Mouse (Mus musculus): ENCODE results near the gene Cdh23. TPM values are rescaled to one million over a fixed set of nuclear protein-coding genes. Genes with fewer than 3 reads are reported as not detected.
A peak's percentile ranks its signal among the peaks of the same experiment; 100 is the strongest.

Gene Cdh23
- polyA plus RNA-seq, 1 experiment from 2014 or later, result 0.62 TPM

DNA sequence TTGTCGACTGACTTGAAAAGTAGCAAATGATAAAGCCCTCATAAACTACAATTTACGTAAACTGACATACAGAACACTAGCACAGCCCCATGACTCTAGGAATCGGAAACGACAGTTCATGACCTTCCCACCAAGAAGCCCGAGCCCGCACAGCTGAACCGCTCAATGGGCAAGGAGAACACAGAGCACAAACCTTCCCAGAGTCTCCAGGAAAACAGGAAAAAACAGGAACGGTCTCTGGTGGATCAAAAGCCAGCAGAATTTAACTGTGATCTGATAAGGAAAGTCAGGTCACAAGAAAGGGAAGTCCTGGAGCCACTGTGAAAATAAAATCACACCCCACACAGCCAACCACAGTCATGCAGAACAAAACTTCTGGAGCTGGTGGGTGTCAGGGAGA is 26.1 kb downstream of the Cdh23 start:
- no peaks in the 10 kb centered on the region for H3K27me3 ChIP-seq
- H3K9me3 ChIP-seq (replicated peaks), result no peaks in the 10 kb centered on the region
- no peak overlapping the region for H3K27ac ChIP-seq
- H3K9ac ChIP-seq, result no peak overlapping the region
- H3K4me1 ChIP-seq, result 0 out of 2 replicates have a peak, but pooled peaks cover 4% of the 10 kb centered on the region
- H3K4me2 ChIP-seq, result no peak overlapping the region
- no peaks in the 10 kb centered on the region for H3K36me3 ChIP-seq
- no peak for ATAC-seq (replicated peaks; ENCODE audit: low FRiP score)
- H3K4me3 ChIP-seq (replicated peaks), result no peak overlapping the region
- 40% methylated on average over 8 of the region's 8 CpGs for whole genome bisulfite sequencing

DNA sequence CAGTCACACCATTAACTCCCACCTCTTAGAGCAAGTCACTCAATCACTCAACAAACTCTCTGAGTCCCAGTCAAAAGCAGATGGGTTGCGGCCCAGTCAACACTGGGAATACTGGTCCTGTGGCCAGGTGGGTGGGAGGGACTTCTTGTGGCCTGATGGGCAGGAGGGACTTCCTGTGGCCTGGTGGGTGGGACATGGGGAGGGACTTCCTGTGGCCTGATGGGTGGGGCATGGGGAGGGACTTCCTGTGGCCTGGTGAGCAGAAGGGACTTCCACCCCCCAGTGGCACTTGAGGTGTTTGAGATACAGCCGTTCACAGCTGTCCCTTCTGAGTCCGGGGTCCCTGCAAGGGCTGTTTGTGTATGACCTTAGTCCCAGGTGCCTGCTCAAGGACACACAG is 27.7 kb downstream of the Cdh23 start:
- H3K4me2 ChIP-seq, result no peak overlapping the region
- no peak overlapping the region for H3K9ac ChIP-seq
- WGBS, result 85% methylated on average over 3 of the region's 3 CpGs
- H3K4me3 ChIP-seq (replicated peaks), result no peak overlapping the region
- no peaks in the 10 kb centered on the region for H3K27me3 ChIP-seq
- 0 out of 2 replicates have a peak, but pooled peaks cover 4% of the 10 kb centered on the region for H3K4me1 ChIP-seq
- no peaks in the 10 kb centered on the region for H3K9me3 ChIP-seq (replicated peaks)
- H3K27ac ChIP-seq, result no peak overlapping the region
- no peak for ATAC-seq (replicated peaks; ENCODE audit: low FRiP score)
- H3K36me3 ChIP-seq, result no peaks in the 10 kb centered on the region

DNA sequence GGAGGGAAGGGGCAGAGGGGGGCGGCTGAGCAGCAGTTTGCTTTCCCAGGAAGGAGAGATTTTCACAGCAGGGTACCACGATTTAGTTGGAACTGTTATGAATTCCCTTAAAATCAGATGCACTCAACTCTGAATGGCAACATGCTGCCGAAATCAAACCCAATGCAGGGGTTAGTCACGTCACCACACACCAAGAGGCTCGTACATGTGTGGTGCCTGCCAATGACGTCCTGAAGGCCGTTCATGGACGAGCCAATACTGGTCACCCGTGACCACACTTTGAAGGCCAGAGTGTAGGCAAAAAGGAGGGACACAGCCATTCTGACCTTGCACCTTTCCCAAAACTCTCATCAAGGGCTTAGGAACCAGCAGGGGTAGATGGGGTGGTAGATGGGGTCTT is 35.3 kb downstream of the Cdh23 start:
- no peak for ATAC-seq (replicated peaks; ENCODE audit: low FRiP score)
- Histone ChIP-seq H3K4me2 (no peak overlapping the region), H3K4me3 (replicated peaks) (no peak overlapping the region), H3K36me3 (no peaks in the 10 kb centered on the region), H3K4me1 (no peaks in the 10 kb centered on the region), H3K27me3 (no peaks in the 10 kb centered on the region), H3K9ac (no peak overlapping the region), H3K27ac (no peak overlapping the region), H3K9me3 (replicated peaks) (no peaks in the 10 kb centered on the region)
- WGBS, result 80% methylated on average over 9 of the region's 9 CpGs

DNA sequence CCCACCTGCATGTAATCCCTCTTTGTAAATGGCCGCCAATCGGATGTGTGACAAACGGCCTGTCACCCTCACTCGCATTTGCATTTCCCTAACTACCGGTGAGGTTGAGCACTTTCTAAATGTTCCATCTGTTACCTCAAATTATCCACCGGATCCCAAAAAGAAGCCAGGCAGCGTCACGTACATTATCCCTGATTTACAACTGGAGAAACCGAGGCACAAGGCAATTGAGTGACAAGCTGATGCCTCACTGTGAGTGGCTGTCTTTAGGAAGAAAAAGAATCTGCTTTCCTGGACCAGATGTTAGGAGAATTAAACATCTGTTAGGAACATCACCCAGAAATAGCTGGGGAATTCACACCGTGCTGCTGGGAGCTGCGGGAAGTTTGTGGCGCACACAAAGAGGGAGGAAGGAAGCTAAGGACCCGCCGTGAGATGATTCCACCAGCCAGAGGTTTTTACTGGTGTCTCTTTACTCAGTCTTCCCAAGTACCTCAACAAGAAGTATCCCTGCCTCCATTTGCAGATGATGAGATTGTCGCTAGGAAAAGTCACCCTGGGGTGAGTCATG is 36.8 kb downstream of the Cdh23 start:
- H3K4me2 ChIP-seq, result no peak overlapping the region
- H3K9ac ChIP-seq, result no peak overlapping the region
- H3K4me1 ChIP-seq, result no peaks in the 10 kb centered on the region
- H3K9me3 ChIP-seq (replicated peaks), result no peaks in the 10 kb centered on the region
- no peaks in the 10 kb centered on the region for H3K36me3 ChIP-seq
- WGBS, result 68% methylated on average over 15 of the region's 15 CpGs
- ATAC-seq (replicated peaks; ENCODE audit: low FRiP score), result no peak
- H3K27me3 ChIP-seq, result no peaks in the 10 kb centered on the region
- no peak overlapping the region for H3K4me3 ChIP-seq (replicated peaks)
- H3K27ac ChIP-seq, result no peak overlapping the region

DNA sequence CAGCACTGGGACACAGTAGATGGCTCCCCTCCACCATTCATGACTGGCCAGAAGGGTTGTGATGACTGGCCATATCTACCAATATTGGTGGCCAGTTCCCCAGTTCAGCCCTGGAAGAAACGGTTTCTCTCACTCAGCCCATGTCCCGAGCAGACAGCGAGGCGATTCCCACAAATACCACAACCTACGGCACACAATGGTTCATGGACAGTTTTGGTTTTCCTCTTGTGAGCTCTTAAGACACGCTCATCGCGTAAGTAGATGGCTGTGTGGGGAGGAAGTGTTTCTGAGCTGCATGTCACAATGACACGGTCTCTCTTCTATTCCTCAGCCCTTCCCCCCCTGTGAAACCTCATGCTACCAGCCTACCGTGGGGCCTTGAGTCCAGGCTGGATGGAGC is 38.1 kb downstream of the Cdh23 start:
- Histone ChIP-seq H3K4me1 (no peaks in the 10 kb centered on the region), H3K36me3 (no peaks in the 10 kb centered on the region), H3K9me3 (replicated peaks) (no peaks in the 10 kb centered on the region), H3K9ac (no peak overlapping the region), H3K4me2 (no peak overlapping the region), H3K27me3 (no peaks in the 10 kb centered on the region), H3K27ac (no peak overlapping the region), H3K4me3 (replicated peaks) (no peak overlapping the region)
- ATAC-seq (replicated peaks; ENCODE audit: low FRiP score), result no peak
- 88% methylated on average over 10 of the region's 10 CpGs for WGBS

DNA sequence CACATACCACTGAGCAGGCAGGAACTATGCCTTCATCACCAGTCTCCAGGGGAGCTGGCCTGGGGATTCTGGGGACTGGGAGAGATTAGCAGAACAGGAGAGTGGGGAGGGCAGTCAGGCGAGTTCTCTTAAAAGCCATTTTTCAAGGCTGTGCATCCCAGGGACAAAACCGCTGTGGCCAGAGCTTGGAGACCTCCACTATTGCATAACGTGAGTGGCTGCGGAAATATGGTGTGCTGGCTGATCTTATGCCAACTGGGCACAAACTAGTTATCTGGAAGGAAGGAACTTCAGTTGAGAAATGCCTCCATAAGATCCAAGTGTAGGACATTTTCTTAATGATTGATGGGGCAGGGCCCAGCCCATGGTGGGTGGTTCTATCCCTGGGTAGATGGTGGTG is 42.6 kb downstream of the Cdh23 start:
- no peaks in the 10 kb centered on the region for H3K9me3 ChIP-seq (replicated peaks)
- no peak overlapping the region for H3K4me3 ChIP-seq (replicated peaks)
- WGBS, result 75% methylated on average over 4 of the region's 4 CpGs
- no peaks in the 10 kb centered on the region for H3K4me1 ChIP-seq
- H3K4me2 ChIP-seq, result no peak overlapping the region
- no peak for ATAC-seq (replicated peaks; ENCODE audit: low FRiP score)
- no peaks in the 10 kb centered on the region for H3K27me3 ChIP-seq
- H3K9ac ChIP-seq, result no peak overlapping the region
- H3K27ac ChIP-seq, result no peak overlapping the region
- no peaks in the 10 kb centered on the region for H3K36me3 ChIP-seq

DNA sequence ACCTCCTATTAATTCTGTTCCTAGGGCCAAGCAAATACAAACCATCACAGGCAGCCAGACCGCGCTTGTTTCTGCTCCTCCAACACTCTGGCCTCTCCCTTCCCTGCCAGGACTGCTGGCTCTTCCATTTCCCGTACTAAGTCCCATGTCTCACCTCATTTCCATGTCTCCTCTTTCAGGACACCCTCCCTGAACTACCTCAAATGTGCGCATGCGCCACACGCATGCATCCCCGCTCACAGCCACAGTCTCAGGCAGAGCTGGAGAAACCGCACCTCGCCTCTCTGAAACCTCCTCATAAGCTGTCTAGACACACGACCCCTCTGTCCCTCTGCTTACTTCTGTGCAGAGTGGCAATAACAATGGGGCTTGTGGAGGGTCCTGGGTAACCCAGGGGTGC is 43.2 kb downstream of the Cdh23 start:
- Histone ChIP-seq H3K27me3 (no peaks in the 10 kb centered on the region), H3K4me1 (no peaks in the 10 kb centered on the region), H3K4me2 (no peak overlapping the region), H3K27ac (no peak overlapping the region), H3K9ac (no peak overlapping the region), H3K36me3 (no peaks in the 10 kb centered on the region), H3K4me3 (replicated peaks) (no peak overlapping the region), H3K9me3 (replicated peaks) (no peaks in the 10 kb centered on the region)
- WGBS, result 91% methylated on average over 10 of the region's 10 CpGs
- no peak for ATAC-seq (replicated peaks; ENCODE audit: low FRiP score)

DNA sequence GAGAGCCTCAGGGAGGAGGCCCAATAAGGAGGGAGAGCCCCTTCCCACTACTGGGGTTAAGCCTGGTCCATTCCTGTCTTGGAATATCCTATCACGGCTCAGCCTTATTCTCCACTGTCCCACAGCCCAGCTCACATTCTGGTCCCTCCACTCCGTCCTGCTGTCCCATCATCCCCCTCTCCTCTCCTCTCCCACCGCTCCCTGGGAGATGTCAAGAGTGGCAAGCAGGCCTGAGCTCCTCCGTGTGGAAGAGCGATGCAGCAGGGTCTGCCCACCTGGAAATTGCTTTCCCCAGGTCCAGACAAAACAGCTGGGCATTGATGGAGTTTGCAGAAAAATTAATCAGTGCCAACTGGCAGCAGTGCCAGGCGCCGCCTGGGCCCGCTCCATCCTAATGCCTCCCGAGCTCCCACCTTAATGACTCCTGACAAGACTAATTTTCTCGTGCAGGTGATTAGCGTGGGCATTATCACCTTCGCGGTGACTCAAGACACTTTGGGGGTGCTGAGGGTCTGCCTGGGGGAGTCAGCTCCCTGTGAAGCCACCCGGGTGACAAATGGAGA is 52.1 kb downstream of the Cdh23 start:
- H3K4me2 ChIP-seq, result no peak overlapping the region

DNA sequence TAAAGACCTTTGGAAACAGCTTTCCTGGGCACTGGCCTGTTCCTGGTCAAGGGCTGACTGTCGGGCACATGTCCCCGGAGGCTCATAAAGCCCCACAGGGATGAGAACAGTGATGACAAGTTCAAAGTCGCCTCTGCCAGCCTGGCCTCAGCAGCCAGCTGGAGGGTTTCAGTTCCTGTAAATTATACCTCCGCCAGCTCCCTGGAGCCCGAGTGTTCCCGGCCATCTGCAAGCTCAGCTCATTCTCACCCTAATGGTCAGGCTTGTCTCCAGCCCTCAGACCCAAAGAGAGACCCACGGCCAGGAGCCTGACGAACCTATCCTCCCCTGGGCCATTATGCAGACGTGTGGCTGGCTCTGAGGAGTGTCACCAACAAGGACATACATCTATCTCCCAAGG is 57.0 kb downstream of the Cdh23 start:
- no peak overlapping the region for H3K4me3 ChIP-seq (replicated peaks)
- H3K4me2 ChIP-seq, result no peak overlapping the region
- H3K9ac ChIP-seq, result no peak overlapping the region
- H3K27ac ChIP-seq, result no peak overlapping the region
- no peak for ATAC-seq (replicated peaks; ENCODE audit: low FRiP score)
- H3K36me3 ChIP-seq, result no peaks in the 10 kb centered on the region
- WGBS, result 35% methylated on average over 9 of the region's 9 CpGs
- peaks cover 14% of the 10 kb centered on the region for H3K4me1 ChIP-seq
- no peaks in the 10 kb centered on the region for H3K27me3 ChIP-seq
- no peaks in the 10 kb centered on the region for H3K9me3 ChIP-seq (replicated peaks)

More for the DNA sequence above, 52.1 kb downstream of the Cdh23 start:
- Histone ChIP-seq H3K27me3 (no peaks in the 10 kb centered on the region), H3K9me3 (replicated peaks) (no peaks in the 10 kb centered on the region), H3K9ac (no peak overlapping the region), H3K4me1 (no peaks in the 10 kb centered on the region), H3K36me3 (no peaks in the 10 kb centered on the region), H3K4me3 (replicated peaks) (no peak overlapping the region), H3K27ac (no peak overlapping the region)
- WGBS, result 74% methylated on average over 14 of the region's 14 CpGs
- no peak for ATAC-seq (replicated peaks; ENCODE audit: low FRiP score)

DNA sequence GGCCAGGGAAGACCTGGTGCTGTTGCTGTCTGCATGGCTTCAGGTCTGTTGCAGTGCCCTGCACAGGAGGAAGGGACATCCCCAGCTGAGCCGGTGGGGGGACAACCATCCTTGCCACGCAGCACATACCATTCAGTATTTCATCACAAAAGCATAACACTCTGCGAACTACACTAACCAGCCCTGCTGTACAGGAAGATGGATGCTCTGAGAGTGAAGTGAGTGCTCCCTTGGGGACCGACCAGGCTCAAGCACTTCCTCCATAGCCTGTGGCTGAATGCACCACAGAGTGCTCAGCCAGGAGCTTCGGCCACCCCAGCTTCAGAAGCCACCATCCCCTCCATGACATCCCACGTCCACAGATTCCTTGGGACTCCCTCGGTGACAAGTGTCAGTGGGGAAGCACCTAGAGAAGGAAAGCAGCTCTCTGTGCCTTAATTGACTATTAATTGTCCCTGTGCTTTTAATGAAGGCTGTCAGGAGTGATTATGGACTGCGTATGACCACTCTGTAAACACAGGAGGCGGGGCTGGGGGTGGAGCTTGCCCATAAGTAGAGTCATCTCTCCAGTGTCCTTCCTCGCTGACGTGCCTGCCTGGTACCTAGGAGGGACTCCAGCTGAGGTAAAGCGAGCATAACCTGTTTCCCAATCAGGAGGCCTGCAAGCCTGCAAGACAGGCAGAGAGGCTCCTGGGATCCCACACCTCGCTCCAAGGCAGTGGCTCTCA is 60.6 kb downstream of the Cdh23 start:
- no peaks in the 10 kb centered on the region for H3K36me3 ChIP-seq
- no peak overlapping the region for H3K27ac ChIP-seq
- no peak for ATAC-seq (replicated peaks; ENCODE audit: low FRiP score)
- H3K9ac ChIP-seq, result no peak overlapping the region
- no peaks in the 10 kb centered on the region for H3K9me3 ChIP-seq (replicated peaks)
- no peaks in the 10 kb centered on the region for H3K27me3 ChIP-seq
- 19% methylated on average over 13 of the region's 13 CpGs for WGBS
- H3K4me1 ChIP-seq, result peaks cover 14% of the 10 kb centered on the region
- H3K4me2 ChIP-seq, result peak overlapping the region; percentile 31; the same call in 1 of the 2 replicates
- H3K4me3 ChIP-seq (replicated peaks), result no peak overlapping the region

DNA sequence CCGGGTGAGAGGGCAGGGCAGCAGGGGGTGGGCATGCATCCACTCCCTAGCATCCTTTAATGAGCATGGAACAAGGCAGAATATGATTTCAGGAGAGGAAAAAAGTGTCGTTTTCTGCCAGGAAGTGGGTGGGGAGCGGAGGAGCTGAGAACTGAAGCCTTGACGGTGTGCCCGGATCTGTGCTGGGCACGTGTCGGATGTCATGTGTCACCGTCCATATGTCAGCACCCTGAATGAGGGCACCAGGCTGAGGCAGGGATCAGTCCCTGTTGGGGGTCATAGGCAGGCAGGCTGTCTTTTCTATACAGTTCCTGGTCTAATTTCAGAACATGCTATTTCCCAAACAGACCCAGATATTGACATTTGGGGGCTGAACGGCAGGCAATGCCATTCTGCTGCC is 61.9 kb downstream of the Cdh23 start:
- no peak for ATAC-seq (replicated peaks; ENCODE audit: low FRiP score)
- Histone ChIP-seq H3K27me3 (no peaks in the 10 kb centered on the region), H3K4me1 (peaks cover 14% of the 10 kb centered on the region), H3K36me3 (no peaks in the 10 kb centered on the region; the same call in 1 of the 2 replicates), H3K9ac (no peak overlapping the region), H3K4me2 (no peak overlapping the region), H3K27ac (no peak overlapping the region), H3K9me3 (replicated peaks) (peaks cover 10% of the 10 kb centered on the region), H3K4me3 (replicated peaks) (no peak overlapping the region)
- WGBS, result 65% methylated on average over 9 of the region's 9 CpGs

DNA sequence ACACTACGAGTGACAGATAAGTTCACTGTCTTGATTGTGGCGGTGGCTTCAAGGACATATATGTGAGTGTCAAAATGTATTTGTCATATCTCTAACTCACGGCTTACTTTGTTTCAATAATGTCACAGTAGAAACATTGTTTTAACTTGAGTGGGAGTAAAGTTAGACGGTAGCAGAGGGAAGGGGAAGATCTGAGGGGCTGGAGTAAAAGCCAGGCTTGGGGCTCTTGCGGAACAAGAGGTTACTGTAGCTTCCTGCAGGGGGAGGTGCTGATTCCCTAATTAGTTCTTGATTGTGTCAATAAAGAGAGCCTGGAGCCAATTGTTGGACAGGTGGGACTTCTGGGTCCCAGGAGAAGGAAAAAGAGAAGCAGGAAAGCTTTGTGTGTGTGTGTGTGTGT is 70.2 kb downstream of the Cdh23 start:
- Histone ChIP-seq H3K4me2 (no peak overlapping the region), H3K36me3 (no peaks in the 10 kb centered on the region; the same call in 1 of the 2 replicates), H3K9ac (no peak overlapping the region), H3K9me3 (replicated peaks) (peaks cover 13% of the 10 kb centered on the region), H3K27ac (no peak overlapping the region), H3K27me3 (0 out of 2 replicates have a peak, but pooled peaks cover 3% of the 10 kb centered on the region), H3K4me1 (peaks cover 12% of the 10 kb centered on the region), H3K4me3 (replicated peaks) (no peak overlapping the region)
- WGBS, result 59% methylated on average over 5 of the region's 5 CpGs
- no peak for ATAC-seq (replicated peaks; ENCODE audit: low FRiP score)
